Mouse (Mus musculus): ENCODE data around the gene Pcbp1. TPM values are rescaled to one million over a fixed set of nuclear protein-coding genes. Genes with fewer than 3 reads are reported as not detected.

The Pcbp1 gene
- total and polyA plus RNA-seq, 3 experiments, result 68.9 to 337 (median 73.0) TPM

GRCm38 (mm10) chr6:86503513-86503912 lies 22.6 kb downstream of the Pcbp1 start:
- in situ Hi-C loops (cut with MboI; ENCODE audit: low pct_ligation_motif_present, low pct_unique_long_range_greater_than_20kb, low sequenced_read_pairs) (no loop called here), dilution Hi-C loops (cut with MboI; ENCODE audit: extremely low pct_ligation_motif_present, extremely low pct_unique_long_range_greater_than_20kb, low sequenced_read_pairs) (no loop called here)
- no peaks in the 10 kb centered on the region for H3K27me3 ChIP-seq (replicated peaks)
- no peaks in the 10 kb centered on the region for H3K79me2 ChIP-seq (replicated peaks; ENCODE audit: control insufficient read depth, extremely low read depth, insufficient read depth, poor library complexity, severe bottlenecking)
- TF ChIP-seq BHLHE40 (IDR thresholded peaks at IDR 0.05; ENCODE audit: low read depth, low read length), result no peak
- no peak for TF ChIP-seq SIN3A (IDR thresholded peaks at IDR 0.05; ENCODE audit: low read length)
- TF ChIP-seq PAX5 (IDR thresholded peaks at IDR 0.05; ENCODE audit: low read length), result no peak
- TF ChIP-seq HCFC1 (IDR thresholded peaks at IDR 0.05; ENCODE audit: low read depth, low read length), result no peak
- TF ChIP-seq TBP (conservative IDR thresholded peaks at IDR 0.05; ENCODE audit: low read depth, low read length), result no peak
- TF ChIP-seq ZKSCAN1 (IDR thresholded peaks at IDR 0.05; ENCODE audit: borderline replicate concordance, low read depth, low read length), result no peak
- no peak for TF ChIP-seq MYC (IDR thresholded peaks at IDR 0.05; ENCODE audit: low read depth, low read length)
- no peak for TF ChIP-seq CHD1 (IDR thresholded peaks at IDR 0.05; ENCODE audit: low read depth, low read length)
- peaks cover 0 to 21% of the 10 kb centered on the region in 2 experiments; a peak in 2 of 4 replicates for H3K4me1 ChIP-seq (ENCODE audit: control insufficient read depth in 1 of 2, insufficient read depth in 2 of 2)
- H3K27ac ChIP-seq (ENCODE audit: insufficient read depth, low read depth), result no peak overlapping the region
- H3K36me3 ChIP-seq (replicated peaks in 1 of 2; ENCODE audit: control insufficient read depth in 1 of 2, insufficient read depth in 1 of 2, low read length in 1 of 2), result no peaks in the 10 kb centered on the region
- no peak overlapping the region for H3K4me2 ChIP-seq (ENCODE audit: insufficient read depth, low read depth, poor library complexity, severe bottlenecking)
- H3K4me3 ChIP-seq (replicated peaks in 1 of 3; ENCODE audit: low read depth in 2 of 3, low read length in 2 of 3, poor library complexity in 1 of 3), result no peak overlapping the region
- no peak for DNase-seq (ENCODE audit: extremely low read depth)
- no peak overlapping the region for H3K9ac ChIP-seq (ENCODE audit: insufficient read depth, low read depth)
- no peaks in the 10 kb centered on the region for H3K9me3 ChIP-seq (replicated peaks; ENCODE audit: low read length)

- in situ Hi-C loops (cut with MboI; ENCODE audit: low pct_ligation_motif_present, low pct_unique_long_range_greater_than_20kb, low sequenced_read_pairs), result no loop called here
- Histone ChIP-seq H3K36me3 (replicated peaks in 1 of 2; ENCODE audit: control insufficient read depth in 1 of 2, insufficient read depth in 1 of 2, low read length in 1 of 2) (no peaks in the 10 kb centered on the region), H3K27me3 (replicated peaks) (no peaks in the 10 kb centered on the region), H3K9me3 (replicated peaks; ENCODE audit: low read length) (peaks cover 4% of the 10 kb centered on the region), H3K9ac (ENCODE audit: insufficient read depth, low read depth) (no peak overlapping the region), H3K4me2 (ENCODE audit: insufficient read depth, low read depth, poor library complexity, severe bottlenecking) (no peak overlapping the region), H3K27ac (ENCODE audit: insufficient read depth, low read depth) (no peak overlapping the region), H3K4me1 (ENCODE audit: control insufficient read depth in 1 of 2, insufficient read depth in 2 of 2) (peaks cover 3 to 37% of the 10 kb centered on the region in 2 experiments; a peak in 2 of 4 replicates), H3K79me2 (replicated peaks; ENCODE audit: control insufficient read depth, extremely low read depth, insufficient read depth, poor library complexity, severe bottlenecking) (no peaks in the 10 kb centered on the region), H3K4me3 (replicated peaks in 1 of 3; ENCODE audit: low read depth in 2 of 3, low read length in 2 of 3, poor library complexity in 1 of 3) (no peak overlapping the region)
- dilution Hi-C loops (cut with MboI; ENCODE audit: extremely low pct_ligation_motif_present, extremely low pct_unique_long_range_greater_than_20kb, low sequenced_read_pairs), result no loop called here
- DNase-seq (ENCODE audit: extremely low read depth), result no peak
- TF ChIP-seq CHD1 (IDR thresholded peaks at IDR 0.05; ENCODE audit: low read depth, low read length), result no peak
- TF ChIP-seq CHD2 (IDR thresholded peaks at IDR 0.05; ENCODE audit: low read length), result no peak
- no peak for TF ChIP-seq HCFC1 (IDR thresholded peaks at IDR 0.05; ENCODE audit: low read depth, low read length)
- TF ChIP-seq EP300 (IDR thresholded peaks at IDR 0.05; ENCODE audit: low read length), result no peak
- no peak for TF ChIP-seq ETS1 (conservative IDR thresholded peaks at IDR 0.05; ENCODE audit: low read depth, low read length)
- no peak for TF ChIP-seq ZMIZ1 (IDR thresholded peaks at IDR 0.05; ENCODE audit: low read depth, low read length)
- no peak for TF ChIP-seq MAX (IDR thresholded peaks at IDR 0.05; ENCODE audit: low read length)
- no peak for TF ChIP-seq E2F4 (IDR thresholded peaks at IDR 0.05; ENCODE audit: insufficient replicate concordance, low read depth, low read length)
- no peak for TF ChIP-seq MXI1 (IDR thresholded peaks at IDR 0.05; ENCODE audit: low read depth, low read length)
- TF ChIP-seq CTCF (conservative IDR thresholded peaks at IDR 0.05 in 1 of 2, IDR thresholded peaks at IDR 0.05 in 1 of 2; ENCODE audit: low read depth in 2 of 2, low read length in 2 of 2), result no peak
- TF ChIP-seq POLR2A (IDR thresholded peaks at IDR 0.05; ENCODE audit: low read depth, low read length), result no peak
- no peak for TF ChIP-seq IRF4 (IDR thresholded peaks at IDR 0.05; ENCODE audit: low read depth, low read length)
- TF ChIP-seq RCOR1 (conservative IDR thresholded peaks at IDR 0.05; ENCODE audit: low read depth, low read length), result no peak
- no peak for TF ChIP-seq POLR2AphosphoS2 (IDR thresholded peaks at IDR 0.05; ENCODE audit: low read depth, low read length)
- TF ChIP-seq NRF1 (IDR thresholded peaks at IDR 0.05; ENCODE audit: low read depth, low read length), result no peak
- no peak for TF ChIP-seq UBTF (IDR thresholded peaks at IDR 0.05; ENCODE audit: low read depth, low read length)
Observed at GRCm38 (mm10) chr6:86499571-86500109, 26.5 kb downstream of the Pcbp1 start.
